Mouse (Mus musculus) spleen, adult 18-20 months (tissue): ENCODE results near the gene Mex3a.

Experiments
- DNase-seq, 2 experiments: peaks; one replicate each; pipeline ENCODE4 v3.0.0; 2022; ENCODE audit warnings: mixed read lengths in 2 of 2

Mex3a gene

DNA sequence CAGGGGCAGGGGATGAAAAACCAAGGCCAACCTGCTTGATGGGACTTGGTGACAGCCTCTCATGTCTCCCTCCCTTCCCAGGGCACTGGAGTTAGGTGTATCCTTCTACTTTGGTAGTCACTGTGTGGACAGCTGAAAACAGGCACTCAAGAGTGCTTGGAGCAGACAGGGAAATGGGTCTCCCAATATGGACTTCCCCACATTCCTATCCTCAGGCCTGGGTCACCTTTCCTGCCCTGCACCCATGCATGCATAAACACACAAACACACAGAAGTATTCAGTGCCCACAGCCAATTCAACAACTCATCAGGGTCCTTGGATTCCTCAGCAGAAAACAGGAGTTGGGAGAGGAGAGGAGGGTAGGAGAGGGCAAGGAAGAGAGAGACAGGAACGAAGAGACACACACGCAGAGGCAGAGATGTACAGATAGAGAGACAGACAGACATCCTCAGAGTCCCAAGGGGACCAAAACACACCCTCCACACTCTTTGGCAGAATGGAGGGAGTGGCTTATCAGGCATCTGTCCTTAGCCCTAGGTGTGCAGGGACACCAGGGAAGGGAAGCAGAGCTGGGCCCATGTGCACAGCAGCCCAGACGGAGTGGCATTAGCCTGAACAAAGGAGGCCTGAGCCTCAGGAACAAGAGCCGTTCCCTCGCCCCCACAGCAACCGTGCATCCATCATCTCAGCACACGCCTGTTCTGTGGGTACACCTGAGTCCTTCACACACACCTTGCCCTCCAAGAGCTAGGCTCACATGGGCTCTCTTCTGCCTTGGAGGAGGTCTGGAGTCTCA lies 2.8 kb upstream of the Mex3a start:
- DNase-seq: no peak

GRCm38 (mm10) chr3:88530082-88530864 lies 1.9 kb upstream of the Mex3a start:
- DNase-seq: no peak

DNA sequence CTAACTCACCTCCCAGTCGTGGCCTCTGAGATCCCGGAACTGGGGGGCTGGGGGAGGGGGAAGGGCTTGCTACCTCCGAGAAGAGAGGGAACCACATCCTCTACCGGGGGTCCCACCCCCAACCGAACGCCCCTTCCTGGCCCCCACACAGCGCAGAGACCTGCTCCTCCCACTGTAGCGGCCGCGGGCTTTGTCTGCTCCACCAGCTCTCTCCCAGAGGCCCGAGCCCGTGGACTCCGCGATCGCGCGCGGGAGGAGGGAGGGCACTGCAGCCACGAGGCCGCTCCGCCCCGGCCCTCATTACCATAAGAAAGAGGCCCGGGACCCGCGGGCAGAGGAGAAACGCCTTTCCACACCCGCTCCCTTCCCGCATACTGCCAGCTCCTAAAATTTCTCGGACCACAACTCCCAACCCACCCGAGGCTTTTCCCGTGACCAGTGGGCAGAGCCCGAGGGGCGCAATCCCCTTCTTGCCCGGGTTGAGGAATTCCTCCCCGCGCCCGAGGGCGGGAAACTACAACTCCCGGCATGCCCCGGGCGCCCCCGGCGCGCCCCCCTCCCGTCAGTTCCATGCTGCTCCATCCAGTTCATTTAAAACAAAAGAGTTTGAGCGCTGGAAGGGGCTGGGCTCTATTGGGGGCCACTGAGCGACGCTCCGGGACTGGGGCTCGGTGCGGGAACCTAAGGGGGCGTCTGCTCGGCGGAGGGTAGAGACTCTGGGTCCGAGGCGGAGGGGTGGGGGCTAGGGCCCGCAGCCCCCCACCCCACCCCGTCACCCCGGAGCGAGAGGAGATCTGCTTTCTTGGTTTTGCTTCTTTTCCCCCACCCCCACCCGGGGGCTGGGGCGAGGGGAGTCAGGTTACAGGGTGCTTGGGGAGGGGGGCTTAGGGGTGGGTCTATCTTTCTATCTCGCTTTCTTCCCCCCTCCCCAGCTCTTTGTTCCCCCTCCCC lies 572 bp upstream of the Mex3a start:
- peak; percentile 72 to 88 for DNase-seq

DNA sequence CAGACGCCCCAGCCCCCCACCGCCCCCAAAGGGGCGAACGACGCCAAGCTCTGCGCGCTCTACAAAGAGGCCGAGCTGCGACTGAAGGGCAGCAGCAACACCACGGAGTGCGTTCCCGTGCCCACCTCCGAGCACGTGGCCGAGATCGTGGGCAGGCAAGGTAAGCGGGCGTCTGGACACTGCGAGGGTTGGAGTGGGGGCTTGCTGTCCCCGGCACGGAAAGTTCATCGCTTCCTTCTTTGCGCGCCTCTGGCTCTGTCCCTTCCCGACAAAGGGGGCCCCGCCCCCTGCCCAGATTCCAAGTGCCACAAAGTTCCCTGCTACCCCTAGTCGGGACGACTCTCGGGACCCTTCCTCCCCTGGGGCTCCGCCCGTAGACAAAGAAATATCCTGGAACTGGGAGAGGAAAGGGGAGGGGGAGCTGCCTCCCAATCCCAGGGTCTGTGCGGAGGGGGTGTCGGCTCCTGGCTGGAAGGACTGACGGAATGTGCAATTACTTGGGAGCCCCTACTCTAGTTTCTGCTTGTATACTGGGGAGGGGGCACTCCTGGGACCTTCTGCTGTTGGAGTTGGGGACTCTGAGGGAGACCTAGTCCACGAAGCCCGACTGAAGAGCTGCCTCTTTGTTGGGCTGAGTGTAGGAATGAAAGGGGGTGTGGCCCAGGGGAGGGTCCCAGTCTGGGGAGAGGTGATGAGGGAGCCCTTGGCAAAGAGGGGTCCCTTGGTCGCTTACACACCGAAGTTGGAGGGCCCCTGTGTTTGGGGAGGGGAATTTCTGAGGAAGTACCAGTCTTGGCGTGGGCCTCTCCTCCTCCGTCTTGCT lies 705 bp downstream of the Mex3a start:
- DNase-seq: no peak

GRCm38 (mm10) chr3:88533706-88534105 lies 1.5 kb downstream of the Mex3a start:
- no peak for DNase-seq

DNA sequence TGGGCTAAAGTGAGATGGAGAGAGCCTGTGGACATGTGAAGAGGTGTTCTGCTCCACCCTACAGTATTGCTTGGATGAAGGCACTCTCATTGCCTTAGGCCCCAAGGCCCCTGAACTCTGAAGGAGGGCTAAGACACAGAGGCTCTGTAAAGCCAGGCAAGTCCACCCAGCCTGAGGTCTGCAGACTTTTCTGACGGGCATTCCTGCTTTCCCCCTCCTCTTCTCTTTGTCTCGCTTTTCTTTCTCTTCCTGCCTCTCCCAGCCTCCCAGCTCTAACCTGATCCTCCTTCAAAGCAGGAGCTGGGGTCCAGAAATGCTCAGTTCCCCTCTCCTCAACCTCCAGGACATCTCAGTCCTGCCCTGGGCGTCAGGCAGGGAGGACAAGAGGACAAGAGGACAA lies 2.8 kb downstream of the Mex3a start:
- no peak for DNase-seq

DNA sequence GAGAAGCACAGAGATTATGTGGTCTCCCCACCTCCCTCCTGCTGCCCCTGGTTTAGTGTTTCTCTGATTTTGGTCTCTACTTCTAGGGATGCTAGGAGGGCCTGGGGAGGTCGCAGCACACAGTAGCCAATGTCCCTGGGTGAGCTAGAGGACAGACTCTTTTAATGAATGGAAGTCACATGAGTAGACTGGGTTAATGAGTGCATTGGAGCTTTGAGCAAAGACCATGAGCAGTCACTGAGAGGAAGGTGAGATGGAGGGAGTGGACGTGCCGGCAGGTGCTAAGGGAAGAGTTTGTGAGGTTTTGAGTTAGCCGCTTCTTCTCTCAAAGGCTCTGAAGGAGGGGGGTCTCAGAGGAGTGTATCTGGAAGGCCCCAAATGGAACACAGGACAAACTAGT lies 3.3 kb downstream of the Mex3a start:
- DNase-seq: no peak

DNA sequence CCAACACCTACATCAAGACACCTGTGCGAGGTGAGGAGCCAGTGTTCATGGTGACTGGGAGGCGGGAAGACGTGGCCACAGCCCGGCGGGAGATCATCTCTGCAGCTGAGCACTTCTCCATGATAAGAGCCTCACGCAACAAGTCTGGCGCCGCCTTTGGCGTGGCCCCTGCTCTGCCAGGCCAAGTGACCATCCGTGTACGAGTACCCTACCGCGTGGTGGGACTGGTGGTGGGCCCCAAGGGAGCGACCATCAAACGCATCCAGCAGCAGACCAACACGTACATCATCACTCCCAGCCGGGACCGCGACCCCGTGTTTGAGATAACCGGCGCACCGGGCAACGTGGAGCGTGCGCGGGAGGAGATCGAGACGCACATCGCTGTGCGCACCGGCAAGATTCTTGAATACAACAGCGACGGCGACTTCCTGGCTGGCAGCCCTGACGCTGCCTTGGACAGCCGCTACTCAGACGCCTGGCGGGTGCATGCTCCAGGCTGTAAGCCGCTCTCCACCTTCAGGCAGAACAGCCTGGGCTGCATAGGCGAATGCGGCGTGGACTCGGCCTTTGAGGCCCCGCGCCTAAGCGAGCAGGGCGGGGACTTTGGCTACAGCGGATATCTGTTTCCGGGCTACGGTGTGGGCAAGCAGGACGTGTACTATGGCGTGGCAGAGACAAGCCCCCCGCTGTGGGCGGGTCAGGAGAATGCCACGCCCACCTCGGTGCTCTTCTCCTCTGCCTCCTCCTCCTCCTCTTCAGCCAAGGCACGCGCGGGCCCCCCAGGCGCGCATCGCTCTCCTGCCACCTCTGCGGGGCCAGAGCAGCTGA lies 4.1 kb downstream of the Mex3a start:
- DNase-seq: peak; percentile 32 to 33

DNA sequence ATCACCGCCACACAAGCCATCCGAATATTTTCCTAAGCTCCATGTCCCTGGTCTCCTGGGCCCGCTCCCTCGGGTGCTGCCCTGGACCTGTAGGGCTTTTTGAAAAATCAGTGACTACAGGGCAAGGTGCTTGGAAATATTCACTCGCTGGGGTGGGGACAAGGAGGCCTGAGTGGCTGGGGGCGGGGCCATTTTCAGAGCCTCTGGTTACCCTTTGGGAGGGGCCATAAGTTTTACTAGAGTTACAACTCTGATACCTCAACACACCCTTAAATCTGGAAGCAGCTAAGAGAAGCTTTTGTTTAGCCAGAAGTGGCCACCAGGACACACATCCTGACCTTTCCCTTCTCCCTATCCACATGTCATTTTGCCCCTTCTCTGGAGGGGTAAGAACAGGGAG lies 5.0 kb downstream of the Mex3a start:
- DNase-seq: no peak

DNA sequence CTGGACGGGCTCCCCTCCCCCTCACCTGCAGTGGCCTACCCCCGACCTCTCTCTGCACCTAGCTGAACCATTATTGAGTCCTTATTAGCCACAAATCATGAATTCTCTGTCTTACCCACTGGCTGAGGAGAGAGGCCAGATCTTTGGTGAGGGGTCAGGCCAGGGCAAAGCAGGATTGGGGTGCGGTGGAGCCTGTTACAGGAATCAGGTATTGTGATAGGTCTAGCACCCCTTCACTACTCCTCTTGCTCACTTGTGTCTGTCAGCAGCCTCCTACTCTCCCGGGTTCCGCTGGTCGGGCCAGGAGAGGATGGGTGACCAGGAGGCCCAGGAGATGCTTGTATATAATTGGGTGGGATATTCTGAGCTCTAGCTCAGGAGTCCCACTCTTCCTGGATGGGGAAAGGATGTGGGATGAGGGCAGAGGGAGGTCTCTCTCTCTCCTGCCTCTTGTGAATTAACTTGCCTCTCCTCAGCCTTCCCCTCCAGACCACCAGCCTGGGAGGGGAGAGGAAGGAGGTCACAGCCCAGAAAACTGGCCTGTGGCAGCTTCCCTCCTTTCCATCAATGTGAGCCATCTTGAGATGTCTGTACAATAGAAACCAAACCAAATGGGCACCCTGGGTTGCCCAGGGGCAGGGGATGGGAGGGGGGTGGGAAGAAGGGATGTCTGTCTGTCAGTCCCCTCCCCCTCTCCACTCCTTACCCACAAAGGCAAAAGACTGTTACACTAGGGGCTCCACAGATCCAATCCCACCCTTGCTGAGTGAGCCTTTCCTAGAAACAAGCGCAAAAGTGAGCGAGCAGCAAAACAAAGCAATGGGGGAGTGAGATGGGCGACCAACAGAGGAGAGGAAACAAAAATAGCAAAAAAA lies 6.3 kb downstream of the Mex3a start:
- DNase-seq: no peak

GRCm38 (mm10) chr3:88539397-88539796 lies 7.2 kb downstream of the Mex3a start:
- no peak for DNase-seq

DNA sequence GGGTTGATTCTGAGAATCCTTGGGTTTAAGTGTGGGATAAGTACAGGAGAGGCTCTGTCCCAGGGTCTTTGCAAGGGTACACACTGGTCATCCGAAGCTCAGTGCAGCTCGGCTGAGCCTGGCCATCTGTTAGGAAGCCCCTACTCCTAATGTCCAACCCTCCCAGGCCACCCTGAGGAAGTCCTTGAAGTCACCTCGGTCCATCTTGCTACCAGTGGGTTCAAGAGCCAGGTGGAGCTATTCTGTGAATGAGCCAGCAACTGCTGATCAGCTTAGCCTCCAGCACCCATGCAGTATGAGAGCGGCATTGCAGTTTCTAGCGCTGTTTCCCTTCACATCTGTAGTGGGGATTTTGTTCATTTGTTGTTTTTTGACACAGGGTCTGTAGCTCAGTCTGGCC lies 7.9 kb downstream of the Mex3a start:
- no peak for DNase-seq

DNA sequence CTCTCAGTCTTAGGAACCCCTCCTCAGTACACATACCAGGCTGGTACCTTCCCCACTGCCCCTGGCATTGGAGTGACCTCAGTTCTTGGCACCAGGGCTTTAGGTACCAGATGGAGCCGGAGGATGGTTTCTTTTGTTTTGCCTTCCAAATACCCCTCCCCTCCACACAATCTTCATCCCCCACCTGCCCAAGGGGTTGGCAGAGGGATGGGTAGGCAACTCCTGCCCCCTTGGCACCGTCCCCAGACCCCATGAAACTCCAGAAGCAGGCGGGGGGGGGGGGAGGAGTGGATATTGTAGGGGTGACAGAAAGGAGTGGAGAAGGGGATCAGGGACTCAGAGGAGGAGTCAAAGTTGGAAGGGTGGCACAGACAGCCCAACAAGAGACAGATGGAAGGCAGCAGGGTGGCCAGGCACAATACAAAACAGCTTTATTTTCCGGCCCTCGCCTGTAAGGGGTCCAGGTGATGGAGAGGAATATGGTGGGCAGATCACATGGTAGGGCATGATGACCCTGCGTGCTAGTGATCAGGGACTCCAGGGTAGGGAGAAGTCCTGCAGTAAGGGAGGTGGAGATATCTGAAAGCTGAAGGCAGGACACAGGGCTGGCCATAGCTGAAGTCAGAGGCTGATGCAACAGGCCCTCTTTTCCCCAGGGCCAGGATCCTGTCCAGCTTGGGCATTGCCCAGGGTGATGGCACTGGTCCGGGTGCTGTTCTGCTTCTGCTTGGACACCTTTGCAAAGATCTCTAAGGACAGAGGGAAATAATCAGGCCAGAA lies 9.6 kb downstream of the Mex3a start:
- no peak for DNase-seq

DNA sequence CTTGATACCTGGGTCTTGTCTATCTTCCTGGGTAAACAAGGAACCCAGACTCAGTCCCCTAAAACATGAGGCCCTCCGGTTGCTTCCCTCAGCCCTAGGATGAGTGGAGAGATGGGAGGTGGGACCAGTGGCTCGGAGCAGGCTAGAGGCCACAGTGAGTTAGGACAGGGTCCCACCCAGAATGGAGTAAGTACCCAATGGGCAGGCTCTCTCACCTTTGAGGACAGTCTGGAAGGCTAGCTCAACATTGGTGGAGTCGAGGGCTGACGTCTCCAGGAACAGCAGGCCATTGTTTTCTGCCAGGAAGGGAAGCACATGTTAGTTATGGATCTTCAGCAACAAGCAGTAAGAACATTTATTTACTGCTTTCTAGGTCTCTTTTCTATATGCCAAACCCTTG lies 10.3 kb downstream of the Mex3a start:
- no peak for DNase-seq

DNA sequence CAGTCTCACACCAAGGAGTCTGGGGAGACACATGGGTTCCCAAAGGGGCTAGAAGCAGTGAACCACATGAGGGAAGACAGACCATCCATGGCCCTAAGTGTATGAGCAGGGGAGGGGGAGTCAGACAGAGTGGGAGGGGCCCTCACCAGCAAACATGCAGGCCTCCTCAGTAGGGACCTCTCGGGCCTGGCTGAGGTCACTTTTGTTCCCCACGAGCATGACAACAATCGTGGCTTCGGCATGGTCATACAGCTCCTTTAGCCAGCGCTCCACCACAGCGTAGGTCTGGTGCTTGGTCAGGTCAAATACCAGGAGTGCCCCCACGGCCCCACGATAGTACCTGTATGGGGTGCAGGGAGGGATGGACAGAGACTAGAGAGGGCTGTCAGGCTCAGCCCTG lies 11.0 kb downstream of the Mex3a start:
- no peak for DNase-seq

GRCm38 (mm10) chr3:88543651-88544410 lies 11.6 kb downstream of the Mex3a start:
- DNase-seq: no peak

GRCm38 (mm10) chr3:88544514-88544913 lies 12.3 kb downstream of the Mex3a start:
- no peak for DNase-seq

GRCm38 (mm10) chr3:88544955-88545591 lies 12.9 kb downstream of the Mex3a start:
- DNase-seq: peak; percentile 37
